Mouse (Mus musculus): Measurements from ENCODE around the gene Cbarp. TPM values are rescaled to one million over a fixed set of nuclear protein-coding genes. Genes with fewer than 3 reads are reported as not detected.
"Not testable (repeated sequence)": the region's sequence is repeated elsewhere in the genome, so short reads cannot be mapped to it uniquely, and the experiment has no call there.

Cbarp gene
- polyA plus RNA-seq, 1 experiment from 2014 or later = 13.8 TPM

- H3K9ac ChIP-seq = peak overlapping the region; percentile 98
- H3K4me2 ChIP-seq = peak overlapping the region; percentile 91
- no peaks in the 10 kb centered on the region for H3K9me3 ChIP-seq
- peaks cover 11% of the 10 kb centered on the region for H3K27me3 ChIP-seq
- WGBS = under 1% methylated on average over 48 of the region's 48 CpGs
- H3K27ac ChIP-seq = peak overlapping the region; percentile 99
- H3K36me3 ChIP-seq (replicated peaks) = peaks cover 29% of the 10 kb centered on the region
- ATAC-seq (ENCODE audit: low FRiP score) = peak; percentile 56
- H3K4me3 ChIP-seq (replicated peaks) = peak overlapping the region; percentile 93
- peaks cover 69% of the 10 kb centered on the region for H3K4me1 ChIP-seq
Measured at GRCm38 (mm10) chr10:80168038-80168661, 27.5 kb upstream of the Cbarp start.

GRCm38 (mm10) chr10:80167460-80168037, 26.9 kb upstream of the Cbarp start:
- H3K4me1 ChIP-seq = peaks cover 67% of the 10 kb centered on the region
- peak overlapping the region; percentile 98 for H3K9ac ChIP-seq
- H3K9me3 ChIP-seq = no peaks in the 10 kb centered on the region
- peak overlapping the region; percentile 99 for H3K27ac ChIP-seq
- H3K4me3 ChIP-seq (replicated peaks) = peak overlapping the region; percentile 93
- H3K27me3 ChIP-seq = peaks cover 17% of the 10 kb centered on the region
- peak overlapping the region; percentile 91 for H3K4me2 ChIP-seq
- peak; percentile 93 for ATAC-seq (ENCODE audit: low FRiP score)
- peaks cover 29% of the 10 kb centered on the region for H3K36me3 ChIP-seq (replicated peaks)
- under 1% methylated on average over 54 of the region's 55 CpGs for WGBS

GRCm38 (mm10) chr10:80166136-80166535, 25.5 kb upstream of the Cbarp start:
- H3K9me3 ChIP-seq; H3K4me3 ChIP-seq (replicated peaks); ATAC-seq (ENCODE audit: low FRiP score): not testable (repeated sequence)
- Histone ChIP-seq H3K27ac (peak overlapping the region; percentile 75), H3K9ac (peak overlapping the region; percentile 25; the same call in 1 of the 2 replicates), H3K36me3 (replicated peaks) (peaks cover 15% of the 10 kb centered on the region), H3K4me1 (peaks cover 64% of the 10 kb centered on the region), H3K4me2 (peak overlapping the region; percentile 74), H3K27me3 (peaks cover 17% of the 10 kb centered on the region)
- 87% methylated on average over 4 of the region's 4 CpGs for WGBS

- Histone ChIP-seq H3K4me1 (peaks cover 66% of the 10 kb centered on the region), H3K36me3 (replicated peaks) (peaks cover 9% of the 10 kb centered on the region), H3K27me3 (peaks cover 17% of the 10 kb centered on the region), H3K9ac (peak within 1 kb of the TSS; percentile 62), H3K9me3 (no peaks in the 10 kb centered on the region), H3K27ac (peak within 1 kb of the TSS; percentile 99), H3K4me3 (replicated peaks) (peak within 1 kb of the TSS; percentile 93), H3K4me2 (peak within 1 kb of the TSS; percentile 91)
- no peak for ATAC-seq (ENCODE audit: low FRiP score)
- 13% methylated on average over 20 of the region's 20 CpGs for WGBS
Measured at GRCm38 (mm10) chr10:80165392-80166128, 24.9 kb upstream of the Cbarp start, which contains the start of gene Cirbp. Cirbp (plus strand) TSS chr10:80165985.

- Histone ChIP-seq H3K9me3 (no peaks in the 10 kb centered on the region), H3K27me3 (peaks cover 17% of the 10 kb centered on the region), H3K36me3 (replicated peaks) (peaks cover 3% of the 10 kb centered on the region), H3K4me2 (peak overlapping the region; percentile 74), H3K9ac (peak overlapping the region; percentile 62), H3K4me1 (peaks cover 66% of the 10 kb centered on the region), H3K27ac (peak overlapping the region; percentile 75), H3K4me3 (replicated peaks) (peak overlapping the region; percentile 39)
- ATAC-seq (ENCODE audit: low FRiP score) = peak; percentile 39
- under 1% methylated on average over 17 of the region's 17 CpGs for WGBS
Measured at GRCm38 (mm10) chr10:80164998-80165344, 24.3 kb upstream of the Cbarp start.

- Histone ChIP-seq H3K9me3 (no peaks in the 10 kb centered on the region), H3K9ac (peak overlapping the region; percentile 62), H3K27me3 (peaks cover 17% of the 10 kb centered on the region), H3K4me3 (replicated peaks) (peak overlapping the region; percentile 39), H3K27ac (peak overlapping the region; percentile 75), H3K4me2 (peak overlapping the region; percentile 74), H3K36me3 (replicated peaks) (no peaks in the 10 kb centered on the region), H3K4me1 (peaks cover 65% of the 10 kb centered on the region)
- peak; percentile 5; the same call in 1 of the 2 replicates for ATAC-seq (ENCODE audit: low FRiP score)
- WGBS = 11% methylated on average over 43 of the region's 44 CpGs
Measured at GRCm38 (mm10) chr10:80164161-80164997, 23.7 kb upstream of the Cbarp start.

GRCm38 (mm10) chr10:80163721-80164120, 23.1 kb upstream of the Cbarp start:
- H3K4me1 ChIP-seq = peaks cover 65% of the 10 kb centered on the region
- no peak for ATAC-seq (ENCODE audit: low FRiP score)
- no peaks in the 10 kb centered on the region for H3K9me3 ChIP-seq
- no peaks in the 10 kb centered on the region for H3K36me3 ChIP-seq (replicated peaks)
- WGBS = 79% methylated on average over 8 of the region's 8 CpGs
- H3K9ac ChIP-seq = no peak overlapping the region
- no peak overlapping the region for H3K27ac ChIP-seq
- 0 out of 2 replicates have a peak overlapping the region, but pooled peaks have one; percentile 3 for H3K4me2 ChIP-seq
- H3K27me3 ChIP-seq = peaks cover 17% of the 10 kb centered on the region
- no peak overlapping the region for H3K4me3 ChIP-seq (replicated peaks)

GRCm38 (mm10) chr10:80162716-80163299, 22.2 kb upstream of the Cbarp start:
- peaks cover 17% of the 10 kb centered on the region for H3K27me3 ChIP-seq
- 0 out of 2 replicates have a peak, but pooled peaks cover 2% of the 10 kb centered on the region for H3K36me3 ChIP-seq (replicated peaks)
- H3K4me1 ChIP-seq = peaks cover 70% of the 10 kb centered on the region
- no peak overlapping the region for H3K4me3 ChIP-seq (replicated peaks)
- no peak for ATAC-seq (ENCODE audit: low FRiP score)
- H3K27ac ChIP-seq = no peak overlapping the region
- 83% methylated on average over 6 of the region's 6 CpGs for WGBS
- H3K9me3 ChIP-seq = no peaks in the 10 kb centered on the region
- H3K4me2 ChIP-seq = no peak overlapping the region
- H3K9ac ChIP-seq = no peak overlapping the region

GRCm38 (mm10) chr10:80162243-80162608, 21.6 kb upstream of the Cbarp start:
- no peak overlapping the region for H3K4me2 ChIP-seq
- no peaks in the 10 kb centered on the region for H3K9me3 ChIP-seq
- H3K36me3 ChIP-seq (replicated peaks) = peaks cover 7% of the 10 kb centered on the region
- no peak overlapping the region for H3K9ac ChIP-seq
- no peak overlapping the region for H3K27ac ChIP-seq
- no peak for ATAC-seq (ENCODE audit: low FRiP score)
- 80% methylated on average over 3 of the region's 3 CpGs for WGBS
- H3K4me1 ChIP-seq = peaks cover 76% of the 10 kb centered on the region
- H3K27me3 ChIP-seq = peaks cover 17% of the 10 kb centered on the region
- no peak overlapping the region for H3K4me3 ChIP-seq (replicated peaks)

GRCm38 (mm10) chr10:80161522-80162242, 21.0 kb upstream of the Cbarp start:
- 10% methylated on average over 7 of the region's 7 CpGs for WGBS
- peaks cover 17% of the 10 kb centered on the region for H3K27me3 ChIP-seq
- no peaks in the 10 kb centered on the region for H3K9me3 ChIP-seq
- no peak for ATAC-seq (ENCODE audit: low FRiP score)
- H3K4me2 ChIP-seq = peak overlapping the region; percentile 75
- peak overlapping the region; percentile 90 for H3K27ac ChIP-seq
- H3K4me3 ChIP-seq (replicated peaks) = peak overlapping the region; percentile 46
- peaks cover 12% of the 10 kb centered on the region for H3K36me3 ChIP-seq (replicated peaks)
- H3K4me1 ChIP-seq = peaks cover 76% of the 10 kb centered on the region
- peak overlapping the region; percentile 45 for H3K9ac ChIP-seq
